Mouse (Mus musculus) ES-Bruce4 (cell line): ENCODE results near the gene Garnl3.

Experiments
- CTCF ChIP-seq: IDR thresholded peaks from one replicate; pipeline ENCODE4 v1.8.1; 2011; ENCODE audit warnings: low read depth, low read length
- POLR2A ChIP-seq: IDR thresholded peaks from one replicate; pipeline ENCODE4 v1.8.1; 2011; ENCODE audit warnings: low read length; ENCODE audit not compliant: insufficient read depth

GRCm38 (mm10) chr2:33134766-33135490 is 3.5 kb upstream of the Garnl3 start:
- no peak for TF ChIP-seq POLR2A
- no peak for TF ChIP-seq CTCF
